Mouse (Mus musculus) neutrophil, adult 59 days (primary cell): ENCODE results near the gene Wdr54. TPM values are rescaled to one million over a fixed set of nuclear protein-coding genes. Genes with fewer than 3 reads are reported as not detected.

Experiments used
- total RNA-seq, 2 experiments: library from RNA; stranded (reverse); gene quantifications; 1 replicate in 1 of 2; 2 replicates in 1 of 2; pipeline ENCODE4 v1.2.4; 2023

Gene Wdr54
- total RNA-seq, result not detected

DNA sequence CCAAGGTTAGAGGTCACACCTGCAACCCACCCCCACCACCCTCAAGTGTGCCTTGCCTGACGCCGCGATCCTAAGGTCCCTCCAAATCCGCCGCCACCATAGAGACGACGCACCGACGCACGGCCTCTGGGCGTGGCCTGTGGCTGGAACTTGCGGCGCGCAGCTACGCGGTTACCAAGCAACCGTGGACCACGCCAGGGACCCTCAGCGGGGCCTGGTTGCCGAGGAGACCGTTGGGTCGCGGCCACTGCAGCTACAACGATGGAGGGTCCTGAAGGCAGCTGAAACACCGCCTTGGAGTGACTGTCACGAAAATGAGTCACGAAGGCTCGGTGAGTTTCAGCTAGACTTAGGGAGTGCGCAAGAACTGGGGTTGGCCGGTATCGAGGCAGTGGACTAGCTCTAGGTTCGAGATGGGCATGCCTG lies at the start of gene Wdr54, which contains the start of gene 1700003E16Rik:
Wdr54 (minus strand) TSS at position 139 of the 426 bp plus-strand sequence.
1700003E16Rik (plus strand) TSS at position 146 of the 426 bp plus-strand sequence.

DNA sequence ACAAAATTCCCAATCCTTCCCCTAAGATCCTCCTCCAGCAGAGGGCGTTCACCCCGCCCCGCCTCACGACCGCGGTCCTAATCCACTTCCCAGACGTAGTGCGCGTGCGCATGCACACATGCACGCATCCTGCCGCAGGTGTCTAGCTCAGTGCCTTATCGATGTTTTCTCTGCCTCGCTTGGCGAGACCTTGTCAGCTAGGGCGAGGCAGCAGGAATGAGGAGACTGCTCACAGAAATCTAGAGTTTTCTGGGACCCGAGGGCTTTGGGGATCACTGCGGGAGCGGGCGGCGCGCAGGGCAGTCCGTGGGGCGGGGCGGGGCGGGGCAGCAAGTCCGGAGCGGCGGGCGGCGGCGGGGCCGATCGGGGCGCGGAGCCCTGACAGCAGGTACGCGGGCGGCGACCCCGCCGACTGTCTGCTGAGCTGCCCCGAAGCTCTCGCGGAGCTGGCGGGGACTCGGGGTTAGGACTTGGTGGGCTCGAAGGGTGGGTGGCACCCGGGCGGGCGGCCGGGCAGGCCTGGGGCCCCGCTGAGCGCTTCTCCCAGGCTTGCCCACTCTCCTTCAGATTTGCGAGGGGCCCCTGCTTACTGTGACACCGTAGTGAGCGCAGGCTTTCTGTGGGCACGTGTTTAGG lies 9.5 kb upstream of the Wdr54 start, which contains the start of gene Dctn1:
Dctn1 (plus strand) TSS at position 314 of the 636 bp plus-strand sequence.

DNA sequence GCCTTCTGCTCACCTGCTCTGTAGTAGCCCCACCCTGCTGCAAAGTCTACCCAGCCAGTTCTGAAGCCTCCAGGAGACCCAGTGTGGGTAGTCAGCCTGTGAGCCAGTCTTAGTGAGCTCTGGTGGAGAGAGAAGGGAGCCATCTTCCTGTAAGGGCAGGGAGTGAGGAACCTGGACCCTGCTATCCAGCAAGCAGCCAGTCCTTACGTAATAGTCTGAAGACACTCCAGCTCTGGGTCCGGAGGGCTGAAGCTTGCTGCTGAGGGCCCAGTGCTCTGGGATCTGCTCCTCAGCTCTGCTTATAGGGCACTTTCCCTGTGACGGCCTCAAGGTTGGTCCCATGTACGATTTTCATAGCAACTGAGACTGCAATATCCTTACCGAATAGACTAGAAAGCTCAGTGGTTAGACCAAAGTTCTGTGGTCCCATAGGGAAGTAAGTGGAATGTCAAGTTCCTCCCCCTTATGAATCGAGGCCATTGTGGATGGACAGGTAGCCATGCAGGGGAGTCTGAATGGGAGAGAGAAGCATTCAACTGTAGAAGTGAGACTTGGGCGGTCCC lies 21.2 kb downstream of the Wdr54 start, which contains the start of gene Rtkn:
Rtkn (plus strand) TSS at position 513 of the 563 bp plus-strand sequence.

DNA sequence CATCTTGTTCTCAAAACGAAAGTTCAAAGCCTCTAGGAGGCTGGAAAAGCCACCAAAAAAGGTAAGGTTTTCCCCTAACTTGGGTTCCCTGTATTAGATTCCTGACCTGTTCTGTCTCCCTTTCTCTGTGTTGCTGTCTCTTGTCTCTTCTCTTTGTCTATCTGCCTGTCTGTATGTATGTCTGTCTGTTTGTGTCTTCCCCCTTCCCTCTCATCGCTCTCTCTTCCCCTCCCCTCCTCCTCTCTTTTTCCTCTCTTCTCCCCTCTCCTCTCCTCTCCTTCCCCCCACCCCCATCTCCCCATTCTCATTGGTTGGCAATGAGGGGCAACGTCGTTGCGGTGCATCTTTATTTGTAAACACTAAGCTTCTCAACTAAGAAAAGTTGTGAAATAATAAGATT lies 30.9 kb downstream of the Wdr54 start, which contains the start of gene Ino80b:
Ino80b (minus strand) TSS at position 101 of the 400 bp plus-strand sequence.

DNA sequence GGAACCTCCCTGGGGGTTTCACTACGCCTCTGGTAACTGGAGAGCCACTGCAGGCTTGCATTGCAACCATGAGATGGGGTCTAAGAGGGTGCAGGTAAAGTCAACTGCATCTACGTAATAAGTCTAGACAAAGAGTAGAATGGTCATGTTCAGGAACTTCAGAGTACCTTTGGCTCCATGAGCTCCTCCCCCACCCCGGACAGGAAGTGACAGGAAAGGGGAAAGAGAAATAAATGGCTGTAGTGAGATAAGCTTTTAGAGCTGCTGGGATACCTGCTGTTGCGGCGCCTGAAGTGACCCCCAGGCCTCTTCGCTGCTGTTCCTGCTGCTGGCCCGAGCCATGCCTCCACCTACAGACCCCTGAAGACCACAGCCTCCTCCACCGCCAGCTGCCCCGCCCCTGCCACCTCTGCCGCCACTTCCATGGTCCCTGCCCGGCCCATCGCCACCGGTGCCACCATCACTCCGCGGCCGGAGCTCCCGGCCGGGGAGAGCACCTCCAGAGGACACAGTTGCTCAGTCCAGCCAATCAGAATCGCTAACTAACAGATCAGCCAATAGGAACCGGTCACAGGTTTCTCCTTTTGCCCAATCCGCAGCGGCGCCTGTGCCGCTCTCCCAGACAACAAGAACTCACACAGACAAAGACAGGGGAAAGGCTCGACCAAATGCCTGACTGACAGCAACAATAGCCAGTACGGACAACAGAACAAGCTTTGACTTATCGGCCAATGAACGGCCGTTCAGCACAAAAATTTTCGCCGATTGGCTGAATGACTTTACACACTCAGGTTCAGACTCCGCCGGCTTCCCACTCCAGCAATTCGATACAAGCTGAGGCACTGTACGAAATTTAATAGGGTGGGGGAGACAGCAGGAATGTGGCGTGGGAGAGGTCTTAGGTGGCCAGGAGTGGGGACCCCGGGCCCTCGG lies 35.0 kb downstream of the Wdr54 start, which contains the start of gene Wbp1:
Wbp1 (minus strand) TSS at position 630 of the 933 bp plus-strand sequence.

DNA sequence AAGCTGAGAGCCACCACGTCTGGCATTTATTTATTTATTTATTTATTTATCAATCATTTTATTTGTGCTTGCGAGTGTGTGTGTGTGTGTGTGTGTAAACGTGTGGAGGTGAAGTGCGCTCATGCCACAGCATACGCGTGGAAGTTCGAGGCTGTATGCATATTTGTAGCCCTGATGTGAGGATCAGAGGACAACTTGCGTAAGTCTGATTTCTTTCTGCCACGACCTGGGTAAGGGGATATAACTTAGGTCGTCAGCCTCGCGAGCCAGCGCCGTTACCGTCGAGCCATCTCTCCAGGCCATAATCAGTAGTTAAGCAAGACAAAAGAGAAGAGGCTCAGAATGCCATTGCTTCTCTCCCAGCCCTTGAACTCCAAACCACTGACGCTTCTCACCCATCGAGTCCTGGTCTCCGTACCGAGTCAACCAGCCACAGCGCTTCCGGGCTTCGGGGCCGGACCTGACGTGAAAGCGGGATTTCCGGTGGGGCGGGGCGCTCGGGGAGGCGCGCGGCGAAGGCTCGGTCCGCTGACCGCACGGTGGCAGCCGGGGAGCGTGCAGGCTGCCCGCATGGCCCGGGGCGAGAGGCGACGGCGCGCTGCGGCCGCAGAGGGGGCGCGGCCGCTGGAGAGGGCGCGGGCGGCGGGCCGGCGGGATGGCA lies 41.1 kb downstream of the Wdr54 start, which contains the start of gene Mogs:
Mogs (plus strand) TSS at position 486 of the 661 bp plus-strand sequence.

DNA sequence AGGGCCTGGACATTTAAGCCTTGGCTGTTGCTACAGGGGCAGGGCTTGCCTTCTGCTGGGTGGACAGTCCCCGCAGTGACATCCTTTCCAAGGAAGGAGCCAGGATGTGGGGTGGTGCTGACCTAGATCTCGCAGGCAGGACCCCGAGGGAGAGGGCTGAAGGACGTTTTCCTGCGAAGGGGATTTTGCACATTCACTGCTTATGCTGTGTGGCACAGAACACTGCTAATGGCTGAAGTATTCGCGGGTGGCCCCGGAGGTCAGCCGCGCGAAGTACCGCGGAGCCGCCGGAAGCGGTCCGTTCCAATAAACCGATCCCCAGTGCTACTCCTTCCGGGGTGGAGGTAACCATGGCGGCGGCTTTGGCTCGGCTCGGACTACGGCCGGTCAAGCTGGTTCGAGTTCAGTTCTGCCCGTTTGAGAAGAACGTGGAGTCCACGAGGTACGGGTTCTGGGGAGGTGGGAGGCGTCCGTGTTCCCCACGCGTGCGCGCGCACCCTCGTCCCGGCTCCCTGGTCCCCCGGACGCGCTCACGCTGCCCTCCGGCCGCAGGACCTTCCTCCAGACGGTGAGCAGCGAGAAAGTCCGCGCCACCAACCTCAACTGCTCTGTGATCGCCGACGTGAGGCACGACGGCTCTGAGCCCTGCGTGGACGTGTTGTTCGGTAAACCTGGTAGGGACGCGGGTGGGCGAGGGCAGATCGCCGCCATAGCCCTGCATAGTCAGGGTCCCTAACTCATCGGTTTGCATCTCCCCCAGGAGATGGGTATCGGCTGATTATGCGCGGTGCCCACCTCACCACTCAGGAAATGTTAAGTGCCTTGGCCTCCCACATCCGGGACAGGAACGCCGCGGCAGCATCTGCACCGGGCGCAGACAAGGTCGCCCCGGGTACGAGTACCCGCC lies 47.2 kb downstream of the Wdr54 start, which contains the start of gene Mrpl53:
Mrpl53 (plus strand) TSS at position 279 of the 907 bp plus-strand sequence.

DNA sequence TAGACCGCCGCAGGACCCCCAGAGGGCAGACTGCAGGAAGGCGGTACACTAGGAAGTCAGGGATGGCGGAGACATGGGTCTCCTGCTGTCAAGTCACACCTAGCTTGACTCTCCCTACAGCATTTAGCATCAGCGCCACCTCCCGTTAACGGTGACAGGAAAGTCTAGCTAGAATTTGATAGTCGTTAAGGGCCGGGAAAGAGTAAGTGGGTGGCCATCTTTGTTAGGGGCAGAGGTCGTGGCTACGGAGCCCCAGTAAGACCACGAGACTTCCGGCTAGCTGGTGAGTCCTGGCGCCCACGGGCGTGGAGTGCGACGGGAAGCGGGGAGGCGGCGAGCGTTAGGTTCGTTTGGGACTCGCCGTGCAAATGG lies 54.9 kb downstream of the Wdr54 start, which contains the start of the genes Ccdc142 and Gm42688:
Ccdc142 (plus strand) TSS at position 286 of the 372 bp plus-strand sequence.
Gm42688 (plus strand) TSS at position 302 of the 372 bp plus-strand sequence.

Other genes starting within 250 kb of the Wdr54 start
- 10 to 100 TPM; 26.6 to 30.3 TPM for gene Sema4f, start 216.6 kb downstream of the Wdr54 start, total RNA-seq
- gene M1ap, start 209.5 kb downstream of the Wdr54 start, total RNA-seq, result 1 to 10 TPM; 2.8 to 3.6 TPM
- gene Dok1, start 122.9 kb downstream of the Wdr54 start, total RNA-seq, result 10 to 100 TPM; 25.4 to 32.9 TPM
- gene Loxl3, start 122.2 kb downstream of the Wdr54 start, total RNA-seq, result under 1 TPM; 0.33 to 0.64 TPM
- 100 to 1,000 TPM; 211 to 234 TPM for gene Aup1, start 101.9 kb downstream of the Wdr54 start, total RNA-seq
- gene Htra2, start 101.1 kb downstream of the Wdr54 start, total RNA-seq, result 10 to 100 TPM; 46.8 to 56.0 TPM
- 1 to 10 TPM; 5.6 to 5.9 TPM for gene Dqx1, start 98.6 kb downstream of the Wdr54 start, total RNA-seq
- not detected for gene Tlx2, start 86.1 kb downstream of the Wdr54 start, total RNA-seq
- 10 to 100 TPM; 14.6 to 19.6 TPM for gene Pcgf1, start 78.5 kb downstream of the Wdr54 start, total RNA-seq
- under 1 TPM in 1 of 2 experiments, not detected in 1; 0.60 TPM for gene Lbx2, start 70.0 kb downstream of the Wdr54 start, total RNA-seq
- 1 to 10 TPM; 4.9 to 7.7 TPM for gene Ccdc142, start 54.8 kb downstream of the Wdr54 start, total RNA-seq
- gene Gm42688, start 54.8 kb downstream of the Wdr54 start, total RNA-seq, result 1 to 10 TPM; 4.2 to 4.9 TPM
- gene Mrpl53, start 47.4 kb downstream of the Wdr54 start, total RNA-seq, result 10 to 100 TPM; 23.8 to 24.2 TPM
- gene Mogs, start 40.9 kb downstream of the Wdr54 start, total RNA-seq, result 10 to 100 TPM; 30.9 to 31.2 TPM
- gene Wbp1, start 34.8 kb downstream of the Wdr54 start, total RNA-seq, result 10 to 100 TPM; 31.6 to 34.0 TPM
- 10 to 100 TPM; 16.4 to 22.2 TPM for gene Ino80b, start 31.0 kb downstream of the Wdr54 start, total RNA-seq
- under 1 TPM; 0.46 to 0.78 TPM for gene Rtkn, start 20.9 kb downstream of the Wdr54 start, total RNA-seq
- gene 1700003E16Rik, start within 50 bp of the Wdr54 start, total RNA-seq, result not detected
- 100 to 1,000 TPM; 113 to 130 TPM for gene Dctn1, start 9.5 kb upstream of the Wdr54 start, total RNA-seq
- gene Slc4a5, start 63.4 kb upstream of the Wdr54 start, total RNA-seq, result not detected
- gene Mthfd2, start 169.5 kb upstream of the Wdr54 start, total RNA-seq, result 10 to 100 TPM; 18.9 to 26.7 TPM
- 100 to 1,000 TPM; 153 to 159 TPM for gene Mob1a, start 169.6 kb upstream of the Wdr54 start, total RNA-seq
- 10 to 100 TPM; 14.0 to 15.7 TPM for gene Bola3, start 192.8 kb upstream of the Wdr54 start, total RNA-seq